Mouse (Mus musculus): ENCODE results near the gene Magi2.

The Magi2 gene

GRCm38 (mm10) chr5:20753096-20753495, 1526.3 kb downstream of the Magi2 start:
- DNase-seq (ENCODE audit: low spot score in 2 of 2), result peak in 1 of 2 experiments; percentile 20

DNA sequence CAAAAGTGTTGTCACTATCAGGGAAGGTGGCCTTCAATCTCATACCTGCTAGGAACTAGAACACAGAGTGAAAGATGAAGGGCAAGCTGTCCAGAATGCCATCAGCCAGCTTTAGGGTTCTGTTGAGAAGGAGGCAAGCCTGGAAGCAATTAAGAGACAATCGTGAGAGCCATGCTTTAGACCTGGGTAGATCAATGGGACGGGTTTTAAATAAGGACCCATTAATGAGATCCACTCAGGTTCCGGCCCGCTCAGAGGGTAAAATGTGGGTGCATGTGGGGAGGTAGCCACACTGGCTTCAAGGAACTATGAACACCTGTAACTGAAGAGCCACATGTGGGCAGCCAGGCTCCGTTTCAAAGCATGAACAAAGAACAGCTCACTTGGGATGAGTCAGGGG, 1527.1 kb downstream of the Magi2 start:
- no peak for DNase-seq (ENCODE audit: low spot score in 2 of 2)

All from right cerebral cortex, adult 2 months (tissue).